Mouse (Mus musculus) heart, postnatal 0 days (tissue): Measurements from ENCODE around the gene Maml3.

Experiments used
- CTCF ChIP-seq: IDR thresholded peaks from 2 replicates; pipeline ENCODE4 v1.5.1; 2016; ENCODE audit warnings: antibody characterized with exemption, control low read depth, low read depth
- EP300 ChIP-seq: IDR thresholded peaks from 2 replicates; pipeline ENCODE4 v1.6.1; 2016; ENCODE audit warnings: antibody characterized with exemption, low read depth

DNA sequence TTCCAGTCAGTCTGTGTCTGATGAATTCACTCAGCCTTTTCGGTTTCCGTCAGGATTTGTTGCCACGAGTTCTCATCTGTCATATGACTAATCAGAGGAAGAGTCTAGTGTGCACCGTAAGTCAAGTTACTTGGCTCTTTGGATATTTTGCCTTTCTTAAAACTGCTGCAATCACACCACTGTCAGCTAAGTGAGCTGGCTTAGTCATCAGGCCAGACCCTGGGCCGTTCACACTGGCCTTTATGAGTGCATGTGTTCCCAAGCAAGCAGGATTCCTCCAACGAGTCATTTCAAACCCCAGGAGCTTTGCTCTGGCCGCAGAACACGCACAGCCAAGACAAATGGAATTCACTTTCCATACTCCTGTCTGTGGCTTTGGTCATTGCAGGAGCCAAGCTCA lies 161.2 kb downstream of the Maml3 start:
- TF ChIP-seq CTCF (no peak), EP300 (no peak)
